Mouse (Mus musculus) erythroblast, embryonic 14.5 days (primary cell): Measurements from ENCODE around the gene Stx11.

ENCODE experiments used
- GATA1 ChIP-seq: IDR thresholded peaks from 2 replicates; pipeline ENCODE4 v1.6.1; 2012; ENCODE audit warnings: low read length, inconsistent platforms, mixed read lengths
- TAL1 ChIP-seq: IDR thresholded peaks from 3 replicates; pipeline ENCODE4 v1.6.1; 2012; ENCODE audit warnings: low read length, inconsistent platforms, mixed read lengths

DNA sequence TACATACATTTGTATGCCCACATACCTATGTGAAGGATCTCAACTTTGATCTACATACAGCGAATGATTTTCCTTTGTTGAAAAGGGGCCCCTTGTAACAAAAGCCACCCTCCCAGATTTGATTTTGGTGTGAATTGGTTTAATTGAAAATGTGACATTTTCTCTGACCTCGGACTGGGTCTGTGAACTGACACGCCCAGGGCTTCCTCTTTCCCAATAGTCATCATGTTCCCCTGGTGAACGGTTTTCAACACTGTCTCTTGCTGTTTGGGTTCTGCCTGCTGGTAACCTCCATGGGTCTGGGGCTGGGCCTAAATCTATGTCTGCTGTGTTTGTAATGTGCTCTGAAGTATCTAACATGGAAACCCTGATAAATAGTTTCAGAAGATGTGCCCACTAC is 6.8 kb downstream of the Stx11 start:
- TF ChIP-seq GATA1 (no peak), TAL1 (no peak)
